Mouse (Mus musculus): ENCODE data around the gene C2cd5. TPM values are rescaled to one million over a fixed set of nuclear protein-coding genes. Genes with fewer than 3 reads are reported as not detected.

C2cd5 gene
- total and polyA plus RNA-seq, 3 experiments: 19.1 to 22.3 (median 19.7) TPM

- no peak overlapping the region for H3K27ac ChIP-seq (ENCODE audit: insufficient read depth, low read depth)
- TF ChIP-seq TCF12 (IDR thresholded peaks at IDR 0.05; ENCODE audit: low read depth, low read length) (no peak), MAFK (IDR thresholded peaks at IDR 0.05; ENCODE audit: insufficient replicate concordance, low read length) (no peak), ZMIZ1 (IDR thresholded peaks at IDR 0.05; ENCODE audit: low read depth, low read length) (no peak), ZNF384 (IDR thresholded peaks at IDR 0.05; ENCODE audit: low read depth, low read length) (no peak), KAT2A (IDR thresholded peaks at IDR 0.05; ENCODE audit: insufficient replicate concordance, low read length) (no peak), CHD1 (IDR thresholded peaks at IDR 0.05; ENCODE audit: low read depth, low read length) (no peak)
- DNase-seq (ENCODE audit: extremely low read depth): no peak
- dilution Hi-C loops (cut with MboI; ENCODE audit: extremely low pct_ligation_motif_present, extremely low pct_unique_long_range_greater_than_20kb, low sequenced_read_pairs) (no loop called here), in situ Hi-C loops (cut with MboI; ENCODE audit: low pct_ligation_motif_present, low pct_unique_long_range_greater_than_20kb, low sequenced_read_pairs) (loop anchor here (25.0 kb wide), 1 partner anchor 111 kb away; no protein-coding TSS in a partner anchor)
- H3K4me3 ChIP-seq (replicated peaks in 1 of 3; ENCODE audit: low read depth in 2 of 3, low read length in 2 of 3, poor library complexity in 1 of 3): no peak overlapping the region
- H3K4me1 ChIP-seq (ENCODE audit: control insufficient read depth in 1 of 2, insufficient read depth in 2 of 2): peaks cover 0 to 4% of the 10 kb centered on the region in 2 experiments; a peak in 2 of 4 replicates
- H3K4me2 ChIP-seq (ENCODE audit: insufficient read depth, low read depth, poor library complexity, severe bottlenecking): no peak overlapping the region
- H3K79me2 ChIP-seq (replicated peaks; ENCODE audit: control insufficient read depth, extremely low read depth, insufficient read depth, poor library complexity, severe bottlenecking): no peaks in the 10 kb centered on the region
- H3K9ac ChIP-seq (ENCODE audit: insufficient read depth, low read depth): no peak overlapping the region
- no peaks in the 10 kb centered on the region for H3K36me3 ChIP-seq (replicated peaks in 1 of 2; ENCODE audit: control insufficient read depth in 1 of 2, insufficient read depth in 1 of 2, low read length in 1 of 2)
- no peaks in the 10 kb centered on the region for H3K27me3 ChIP-seq (replicated peaks)
- no peaks in the 10 kb centered on the region for H3K9me3 ChIP-seq (replicated peaks; ENCODE audit: low read length)
Observed at GRCm38 (mm10) chr6:142973289-142973688, 126.7 kb downstream of the C2cd5 start.

GRCm38 (mm10) chr6:142972205-142972604 lies 127.7 kb downstream of the C2cd5 start:
- dilution Hi-C loops (cut with MboI; ENCODE audit: extremely low pct_ligation_motif_present, extremely low pct_unique_long_range_greater_than_20kb, low sequenced_read_pairs): no loop called here
- in situ Hi-C loops (cut with MboI; ENCODE audit: low pct_ligation_motif_present, low pct_unique_long_range_greater_than_20kb, low sequenced_read_pairs): loop anchor here (25.0 kb wide), 1 partner anchor 110 kb away; no protein-coding TSS in a partner anchor
- no peaks in the 10 kb centered on the region for H3K9me3 ChIP-seq (replicated peaks; ENCODE audit: low read length)
- no peak for DNase-seq (ENCODE audit: extremely low read depth)
- H3K4me2 ChIP-seq (ENCODE audit: insufficient read depth, low read depth, poor library complexity, severe bottlenecking): no peak overlapping the region
- H3K9ac ChIP-seq (ENCODE audit: insufficient read depth, low read depth): no peak overlapping the region
- H3K27me3 ChIP-seq (replicated peaks): no peaks in the 10 kb centered on the region
- TF ChIP-seq SMC3 (IDR thresholded peaks at IDR 0.05; ENCODE audit: low read depth, low read length): no peak
- no peak for TF ChIP-seq JUN (IDR thresholded peaks at IDR 0.05; ENCODE audit: insufficient read depth, low read depth, low read length)
- TF ChIP-seq ELF1 (IDR thresholded peaks at IDR 0.05; ENCODE audit: low read depth, low read length): no peak
- no peak for TF ChIP-seq RCOR1 (conservative IDR thresholded peaks at IDR 0.05; ENCODE audit: low read depth, low read length)
- no peak for TF ChIP-seq TCF12 (IDR thresholded peaks at IDR 0.05; ENCODE audit: low read depth, low read length)
- no peak for TF ChIP-seq HCFC1 (IDR thresholded peaks at IDR 0.05; ENCODE audit: low read depth, low read length)
- no peak for TF ChIP-seq NRF1 (IDR thresholded peaks at IDR 0.05; ENCODE audit: low read depth, low read length)
- no peak for TF ChIP-seq UBTF (IDR thresholded peaks at IDR 0.05; ENCODE audit: low read depth, low read length)
- TF ChIP-seq E2F4 (IDR thresholded peaks at IDR 0.05; ENCODE audit: insufficient replicate concordance, low read depth, low read length): no peak
- TF ChIP-seq USF2 (conservative IDR thresholded peaks at IDR 0.05; ENCODE audit: low read depth, low read length): no peak
- no peak for TF ChIP-seq ETS1 (conservative IDR thresholded peaks at IDR 0.05; ENCODE audit: low read depth, low read length)
- TF ChIP-seq EP300 (IDR thresholded peaks at IDR 0.05; ENCODE audit: low read length): no peak
- no peak for TF ChIP-seq POLR2AphosphoS2 (IDR thresholded peaks at IDR 0.05; ENCODE audit: low read depth, low read length)
- TF ChIP-seq ZC3H11A (IDR thresholded peaks at IDR 0.05; ENCODE audit: low read depth, low read length): no peak
- TF ChIP-seq PAX5 (IDR thresholded peaks at IDR 0.05; ENCODE audit: low read length): no peak
- TF ChIP-seq MXI1 (IDR thresholded peaks at IDR 0.05; ENCODE audit: low read depth, low read length): no peak
- no peak for TF ChIP-seq CTCF (conservative IDR thresholded peaks at IDR 0.05 in 1 of 2, IDR thresholded peaks at IDR 0.05 in 1 of 2; ENCODE audit: low read depth in 2 of 2, low read length in 2 of 2)
- no peak for TF ChIP-seq GABPA (IDR thresholded peaks at IDR 0.05; ENCODE audit: insufficient replicate concordance, low read depth, low read length)
- no peak overlapping the region for H3K4me3 ChIP-seq (replicated peaks in 1 of 3; ENCODE audit: low read depth in 2 of 3, low read length in 2 of 3, poor library complexity in 1 of 3)
- no peak overlapping the region for H3K27ac ChIP-seq (ENCODE audit: insufficient read depth, low read depth)
- H3K79me2 ChIP-seq (replicated peaks; ENCODE audit: control insufficient read depth, extremely low read depth, insufficient read depth, poor library complexity, severe bottlenecking): no peaks in the 10 kb centered on the region
- no peaks in the 10 kb centered on the region for H3K36me3 ChIP-seq (replicated peaks in 1 of 2; ENCODE audit: control insufficient read depth in 1 of 2, insufficient read depth in 1 of 2, low read length in 1 of 2)
- peaks cover 0 to 9% of the 10 kb centered on the region in 2 experiments; a peak in 2 of 4 replicates for H3K4me1 ChIP-seq (ENCODE audit: control insufficient read depth in 1 of 2, insufficient read depth in 2 of 2)

Data from CH12.LX (cell line).